ENCODE assay signal across 23 mouse cellular contexts in genomic region chr10:84811171-84811912, GRCm38 (mm10). TPM values are rescaled to one million over a fixed set of nuclear protein-coding genes. Genes with fewer than 3 reads are reported as not detected.
DNase-seq lines count a peak whose midpoint lies in the region; ATAC-seq and TF ChIP-seq lines count a peak whose summit lies in the region.
"Had no signal": no experiment of that assay in that cellular context is flagged by ENCODE, and none has a peak within 500 bp of the region (broad histone marks: within the 10 kb centered on the region; RNA-seq: fewer than 3 reads in every experiment).

No protein-coding gene starts in this region.

- no peak overlapping the region for H3K9ac ChIP-seq in heart, adult 2 months (ENCODE audit: low read depth, low read length)
- no peak overlapping the region for H3K9ac ChIP-seq in liver, postnatal 0 days (replicated peaks)
- H3K9ac ChIP-seq: forebrain, embryonic 13.5 days; forebrain, postnatal 0 days; heart, embryonic 15.5 days; hindbrain, embryonic 14.5 days had no signal

- peaks cover 3% of the 10 kb centered on the region; the same call in 1 of the 2 replicates for H3K4me1 ChIP-seq in heart, adult 2 months (ENCODE audit: control insufficient read depth, insufficient read depth, low read length)
- no peaks in the 10 kb centered on the region for H3K4me1 ChIP-seq in liver, postnatal 0 days (ENCODE audit: insufficient read depth)
- H3K4me1 ChIP-seq: embryonic facial prominence, embryonic 10.5 days; forebrain, embryonic 13.5 days; heart, embryonic 15.5 days had no signal

- H3K79me2 ChIP-seq in heart, adult 2 months (replicated peaks; ENCODE audit: control insufficient read depth, insufficient read depth, low read length), result no peaks in the 10 kb centered on the region

- no peaks in the 10 kb centered on the region for H3K27me3 ChIP-seq in heart, adult 2 months (ENCODE audit: control insufficient read depth, insufficient read depth, low read length)
- H3K27me3 ChIP-seq in liver, postnatal 0 days (ENCODE audit: insufficient read depth, low read length), result no peaks in the 10 kb centered on the region
- H3K27me3 ChIP-seq: forebrain, embryonic 13.5 days; heart, embryonic 15.5 days had no signal

- no peak for ATAC-seq in cerebellum, adult (ENCODE audit: insufficient number of reproducible peaks, low FRiP score, low TSS enrichment)
- ATAC-seq in liver, postnatal 0 days, result 0 out of 2 replicates have a peak, but pooled peaks have one; percentile 43
- ATAC-seq: CD4-positive, CD25-positive, alpha-beta regulatory T cell, adult 4 months; inflammation-experienced regulatory T-cells, adult 6 months; intestine, postnatal 0 days had no signal

- TF ChIP-seq POLR2A in heart, adult 2 months (IDR thresholded peaks at IDR 0.05; ENCODE audit: insufficient read depth, low read depth, low read length), result no peak

- no peak for TF ChIP-seq EP300 in heart, adult 2 months (IDR thresholded peaks at IDR 0.05; ENCODE audit: insufficient read depth, low read depth, low read length)
- no peak for TF ChIP-seq EP300 in liver, postnatal 0 days (IDR thresholded peaks at IDR 0.05; ENCODE audit: low read depth)

- H3K36me3 ChIP-seq in heart, adult 2 months (ENCODE audit: control insufficient read depth, insufficient read depth, low read length), result no peaks in the 10 kb centered on the region
- no peaks in the 10 kb centered on the region for H3K36me3 ChIP-seq in liver, postnatal 0 days (replicated peaks; ENCODE audit: insufficient read depth, low read length)
- H3K36me3 ChIP-seq: embryonic facial prominence, embryonic 10.5 days; G1E; heart, embryonic 15.5 days had no signal

- no peaks in the 10 kb centered on the region for H3K9me3 ChIP-seq in liver, postnatal 0 days (ENCODE audit: low read length)
- H3K9me3 ChIP-seq: embryonic facial prominence, embryonic 10.5 days; forebrain, embryonic 13.5 days; G1E; heart, embryonic 15.5 days; hindbrain, embryonic 10.5 days had no signal

- TF ChIP-seq CTCF in heart, adult 2 months (IDR thresholded peaks at IDR 0.05), result no peak
- TF ChIP-seq CTCF in liver, postnatal 0 days (IDR thresholded peaks at IDR 0.05; ENCODE audit: low read depth), result no peak

- H3K27ac ChIP-seq in heart, adult 2 months, result peak overlapping the region; percentile 73
- H3K27ac ChIP-seq in liver, postnatal 0 days (ENCODE audit: low read depth), result no peak overlapping the region
- H3K27ac ChIP-seq: embryonic facial prominence, embryonic 10.5 days; forebrain, embryonic 13.5 days; heart, embryonic 15.5 days; hindbrain, embryonic 10.5 days; hindbrain, embryonic 14.5 days had no signal

- WGBS in heart, adult 2 months, result 83% methylated on average over 11 of the region's 11 CpGs
- 75% methylated on average over 11 of the region's 11 CpGs for WGBS in liver, postnatal 0 days (ENCODE audit: insufficient replicate concordance)

- DNase-seq in adrenal gland, adult 2 months, result peak; percentile 43
- DNase-seq in adrenal gland, adult 8-10 months, result no peak
- DNase-seq in cerebellum, postnatal 10 days, result peak; percentile 21 to 29
- peak in 1 of 2 experiments; percentile 29 for DNase-seq in heart, adult 2 months
- DNase-seq in heart, postnatal 25 days (ENCODE audit: low spot score), result no peak
- no peak for DNase-seq in liver, postnatal 0 days
- no peak for DNase-seq in liver
- DNase-seq: B cell, adult 2 months; kidney, adult 8-10 months had no signal

- intact Hi-C loops in heart, adult 2 months (cut with DNase I), result loop anchor here (5.0 kb wide), 1 partner anchor 39 kb away; no protein-coding TSS in a partner anchor
- intact Hi-C loops in heart, postnatal 25 days (cut with DNase I), result no loop called here

- H3K4me2 ChIP-seq in liver, postnatal 0 days (ENCODE audit: low read depth, low read length), result no peak overlapping the region
- H3K4me2 ChIP-seq: forebrain, embryonic 13.5 days; heart, embryonic 11.5 days; heart, embryonic 15.5 days; hindbrain, embryonic 14.5 days had no signal

- H3K4me3 ChIP-seq in heart, adult 2 months, result no peak overlapping the region
- no peak overlapping the region for H3K4me3 ChIP-seq in liver, postnatal 0 days (ENCODE audit: low read depth, low read length)
- H3K4me3 ChIP-seq: embryonic facial prominence, embryonic 10.5 days; forebrain, embryonic 13.5 days; heart, embryonic 15.5 days; hindbrain, embryonic 10.5 days had no signal

RNA-seq across cellular contexts. Expression of gene Rfx4, which starts 55.5 kb away (rescaled TPM):
- total RNA-seq in adrenal gland, adult 2 months (2021), result under 1 TPM in 1 of 2 experiments, not detected in 1; 0.10 TPM
- 0.06 TPM in 1 of 2 replicates, not detected in the other for polyA plus RNA-seq in adrenal gland, adult 2 months (2012; rRNA removed)
- total RNA-seq in adrenal gland, adult 8-10 months (2022), result under 1 TPM in 1 of 4 experiments, not detected in 3; 0.07 TPM
- total RNA-seq in heart, adult 2 months (2021), result under 1 TPM in 1 of 2 experiments, not detected in 1; 0.09 TPM
- 0.06 TPM in 1 of 2 replicates, not detected in the other for polyA plus RNA-seq in heart, adult 2 months (2012; rRNA removed)
- total RNA-seq in heart, postnatal 25 days (2021), result under 1 TPM in 1 of 2 experiments, not detected in 1; 0.16 TPM
- not detected in 2 replicates for polyA plus RNA-seq in liver, postnatal 0 days (2015; fragmentation: Nextera tagmentation; extraction: Ambion mirVana)
- total RNA-seq: G1E; gastrocnemius, postnatal 25 days; heart, adult 18-20 months had no signal
- polyA plus RNA-seq: CD4-positive, CD25-positive, alpha-beta regulatory T cell, adult 4 months; G1E; heart, embryonic 11.5 days; heart, embryonic 15.5 days; intestine, postnatal 0 days had no signal

Comparison
In these comparisons a context has a peak if more than half of its experiments do, and no peak if none do; other contexts are left out.
1. DNase-seq: peak in adrenal gland, adult 2 months (single experiment) and cerebellum, postnatal 10 days (2 of 2); none in adrenal gland, adult 8-10 months (single experiment), heart, postnatal 25 days (single experiment), liver, postnatal 0 days (single experiment) and liver (single experiment).